Mouse (Mus musculus) MEL (cell line): Measurements from ENCODE around the gene Efhb. TPM values are rescaled to one million over a fixed set of nuclear protein-coding genes. Genes with fewer than 3 reads are reported as not detected.

Experiments used
- DNase-seq: peaks from one replicate; pipeline ENCODE4 v3.0.0; 2011; ENCODE audit warnings: low read depth, low spot score
- H3K27ac ChIP-seq: 2 replicates; pipeline ENCODE4 v1.5.1; 2012; ENCODE audit warnings: low read depth, mild to moderate bottlenecking, control low read depth, low read length, moderate library complexity; ENCODE audit not compliant: control insufficient read depth
- H3K27me3 ChIP-seq, 2 experiments: fragments of 150-350 bp in 1 of 2; sonication (generic) in 1 of 2; 2 replicates each; pipeline ENCODE4 v1.6.1; 2012; ENCODE audit warnings: low read length in 2 of 2, mild to moderate bottlenecking in 2 of 2, improper control_type of control experiment in 1 of 2, moderate library complexity in 1 of 2; ENCODE audit not compliant: insufficient read depth in 2 of 2, control insufficient read depth in 1 of 2
- H3K36me3 ChIP-seq, 2 experiments: 2 replicates each; pipeline ENCODE4 v1.6.1; 2012 to 2014; ENCODE audit warnings: low read length in 2 of 2, improper control_type of control experiment in 1 of 2, inconsistent platforms in 1 of 2, mild to moderate bottlenecking in 1 of 2; ENCODE audit not compliant: insufficient read depth in 2 of 2, control insufficient read depth in 1 of 2
- H3K4me1 ChIP-seq, 2 experiments: fragments of 150-350 bp in 1 of 2; sonication (generic) in 1 of 2; 2 replicates each; pipeline ENCODE4 v1.6.1; 2012; ENCODE audit warnings: low read length in 2 of 2, improper control_type of control experiment in 1 of 2, mild to moderate bottlenecking in 1 of 2; ENCODE audit not compliant: insufficient read depth in 2 of 2, control insufficient read depth in 1 of 2
- H3K4me3 ChIP-seq, 2 experiments: fragments of 150-350 bp in 1 of 2; sonication (generic) in 1 of 2; 2 replicates each; pipeline ENCODE4 v1.5.1; 2012; ENCODE audit warnings: low read depth in 2 of 2, low read length in 2 of 2, mild to moderate bottlenecking in 2 of 2, moderate library complexity in 2 of 2, control low read depth in 1 of 2, improper control_type of control experiment in 1 of 2; ENCODE audit not compliant: control insufficient read depth in 1 of 2, insufficient read depth in 1 of 2
- H3K79me2 ChIP-seq: 2 replicates; pipeline ENCODE4 v1.6.1; 2012; ENCODE audit warnings: mild to moderate bottlenecking, low read length, moderate library complexity; ENCODE audit not compliant: control insufficient read depth, poor library complexity, insufficient read depth
- H3K9ac ChIP-seq: 2 replicates; pipeline ENCODE4 v1.6.1; 2012; ENCODE audit warnings: low read depth, mild to moderate bottlenecking, control low read depth, low read length, moderate library complexity; ENCODE audit not compliant: control insufficient read depth, poor library complexity, severe bottlenecking
- H3K9me3 ChIP-seq: fragments of 150-350 bp; sonication (generic); replicated peaks from 2 replicates; pipeline ENCODE4 v1.6.1; 2012; ENCODE audit warnings: mild to moderate bottlenecking, low read length, improper control_type of control experiment, moderate library complexity; ENCODE audit not compliant: insufficient read depth
- CHD1 ChIP-seq: IDR thresholded peaks from 2 replicates; pipeline ENCODE4 v1.6.1; 2012; ENCODE audit warnings: low read depth, mild to moderate bottlenecking, inconsistent platforms, low read length, improper control_type of control experiment
- CHD2 ChIP-seq: IDR thresholded peaks from 2 replicates; pipeline ENCODE4 v1.6.1; 2011; ENCODE audit warnings: low read length, improper control_type of control experiment
- E2F4 ChIP-seq: IDR thresholded peaks from 2 replicates; pipeline ENCODE4 v1.6.1; 2011; ENCODE audit warnings: low read depth, low read length, improper control_type of control experiment, borderline replicate concordance
- JUND ChIP-seq: IDR thresholded peaks from 2 replicates; pipeline ENCODE4 v1.6.1; 2011; ENCODE audit warnings: low read depth, mild to moderate bottlenecking, improper control_type of control experiment, low read length
- MAFK ChIP-seq: IDR thresholded peaks from 2 replicates; pipeline ENCODE4 v1.6.1; 2011; ENCODE audit warnings: low read depth, mild to moderate bottlenecking, low read length, improper control_type of control experiment, borderline replicate concordance
- MAZ ChIP-seq: IDR thresholded peaks from 2 replicates; pipeline ENCODE4 v1.6.1; 2012; ENCODE audit warnings: low read depth, mild to moderate bottlenecking, inconsistent platforms, low read length, improper control_type of control experiment
- MXI1 ChIP-seq: IDR thresholded peaks from 2 replicates; pipeline ENCODE4 v1.6.1; 2011; ENCODE audit warnings: mild to moderate bottlenecking, low read depth, low read length, improper control_type of control experiment
- POLR2A ChIP-seq, 2 experiments: IDR thresholded peaks; 2 replicates each; pipeline ENCODE4 v1.6.1; 2011 to 2012; ENCODE audit warnings: low read length in 2 of 2, mild to moderate bottlenecking in 2 of 2, control low read depth in 1 of 2, improper control_type of control experiment in 1 of 2, low read depth in 1 of 2, moderate library complexity in 1 of 2; ENCODE audit not compliant: control insufficient read depth in 1 of 2, insufficient read depth in 1 of 2, poor library complexity in 1 of 2
- POLR2AphosphoS2 ChIP-seq: IDR thresholded peaks from 2 replicates; pipeline ENCODE4 v1.6.1; 2011; ENCODE audit warnings: low read length, improper control_type of control experiment
- POLR2AphosphoS5 ChIP-seq: IDR thresholded peaks from 2 replicates; pipeline ENCODE4 v1.6.1; 2012; ENCODE audit warnings: low read depth, borderline replicate concordance, mild to moderate bottlenecking, inconsistent platforms, low read length, moderate library complexity, mixed read lengths
- RCOR1 ChIP-seq: IDR thresholded peaks from 2 replicates; pipeline ENCODE4 v1.6.1; 2012; ENCODE audit warnings: low read depth, mild to moderate bottlenecking, inconsistent platforms, low read length, improper control_type of control experiment
- SMC3 ChIP-seq: IDR thresholded peaks from 2 replicates; pipeline ENCODE4 v1.6.1; 2011; ENCODE audit warnings: low read depth, low read length, improper control_type of control experiment
- TAL1 ChIP-seq: IDR thresholded peaks from 2 replicates; pipeline ENCODE4 v1.6.1; 2012; ENCODE audit warnings: mild to moderate bottlenecking, inconsistent platforms, low read length, moderate library complexity, mixed read lengths
- TBP ChIP-seq: IDR thresholded peaks from 2 replicates; pipeline ENCODE4 v1.8.0; 2011; ENCODE audit warnings: low read depth, low read length, improper control_type of control experiment
- UBTF ChIP-seq: IDR thresholded peaks from 2 replicates; pipeline ENCODE4 v1.6.1; 2012; ENCODE audit warnings: low read depth, mild to moderate bottlenecking, inconsistent platforms, low read length, improper control_type of control experiment, moderate library complexity, borderline replicate concordance; ENCODE audit not compliant: insufficient read depth
- USF1 ChIP-seq: IDR thresholded peaks from 2 replicates; pipeline ENCODE4 v1.6.1; 2014; ENCODE audit warnings: low read depth, mild to moderate bottlenecking, inconsistent platforms, low read length, improper control_type of control experiment, moderate library complexity
- ZKSCAN1 ChIP-seq: IDR thresholded peaks from 2 replicates; pipeline ENCODE4 v1.6.1; 2012; ENCODE audit warnings: low read depth, mild to moderate bottlenecking, inconsistent platforms, low read length, improper control_type of control experiment, moderate library complexity
- ZMIZ1 ChIP-seq: IDR thresholded peaks from 2 replicates; pipeline ENCODE4 v1.6.1; 2012; ENCODE audit warnings: low read depth, mild to moderate bottlenecking, inconsistent platforms, low read length, improper control_type of control experiment, moderate library complexity
- ZNF384 ChIP-seq: IDR thresholded peaks from 2 replicates; pipeline ENCODE4 v1.6.1; 2012; ENCODE audit warnings: low read depth, mild to moderate bottlenecking, inconsistent platforms, low read length, improper control_type of control experiment
- polyA plus RNA-seq, 2 experiments: library from polyadenylated mRNA; stranded (reverse) in 1 of 2; unstranded in 1 of 2; fragments of >175 nt in 1 of 2; fragments of >200 nt in 1 of 2; gene quantifications; 2 replicates each; pipeline versions ENCODE4 v1.2.1 to v1.2.4; 2012; ENCODE audit warnings: low replicate concordance in 2 of 2, low read depth in 1 of 2; ENCODE audit not compliant: insufficient read length in 2 of 2, insufficient read depth in 1 of 2, missing spikeins in 1 of 2
- total RNA-seq: library from RNA; depleted of rRNA; stranded (reverse); fragments of 300-350 nt; gene quantifications from 2 replicates; pipeline ENCODE4 v1.2.3, GENCODE M21; 2012

Gene Efhb
- total and polyA plus RNA-seq, 3 experiments = not detected

GRCm38 (mm10) chr17:53489007-53489378 is 25.9 kb upstream of the Efhb start:
- no peak for DNase-seq
- peaks cover 2 to 33% of the 10 kb centered on the region in 2 experiments; a peak in 3 of 4 replicates for H3K36me3 ChIP-seq
- H3K27me3 ChIP-seq = no peaks in the 10 kb centered on the region
- no peak overlapping the region for H3K9ac ChIP-seq
- no peaks in the 10 kb centered on the region for H3K4me1 ChIP-seq
- TF ChIP-seq MAZ (no peak), MAFK (peak; percentile 54; the same call in 1 of the 2 replicates)
- no peak overlapping the region for H3K4me3 ChIP-seq
- no peaks in the 10 kb centered on the region; the same call in 1 of the 2 replicates for H3K9me3 ChIP-seq
- H3K79me2 ChIP-seq = peaks cover 7% of the 10 kb centered on the region; the same call in 1 of the 2 replicates
- H3K27ac ChIP-seq = no peak overlapping the region

DNA sequence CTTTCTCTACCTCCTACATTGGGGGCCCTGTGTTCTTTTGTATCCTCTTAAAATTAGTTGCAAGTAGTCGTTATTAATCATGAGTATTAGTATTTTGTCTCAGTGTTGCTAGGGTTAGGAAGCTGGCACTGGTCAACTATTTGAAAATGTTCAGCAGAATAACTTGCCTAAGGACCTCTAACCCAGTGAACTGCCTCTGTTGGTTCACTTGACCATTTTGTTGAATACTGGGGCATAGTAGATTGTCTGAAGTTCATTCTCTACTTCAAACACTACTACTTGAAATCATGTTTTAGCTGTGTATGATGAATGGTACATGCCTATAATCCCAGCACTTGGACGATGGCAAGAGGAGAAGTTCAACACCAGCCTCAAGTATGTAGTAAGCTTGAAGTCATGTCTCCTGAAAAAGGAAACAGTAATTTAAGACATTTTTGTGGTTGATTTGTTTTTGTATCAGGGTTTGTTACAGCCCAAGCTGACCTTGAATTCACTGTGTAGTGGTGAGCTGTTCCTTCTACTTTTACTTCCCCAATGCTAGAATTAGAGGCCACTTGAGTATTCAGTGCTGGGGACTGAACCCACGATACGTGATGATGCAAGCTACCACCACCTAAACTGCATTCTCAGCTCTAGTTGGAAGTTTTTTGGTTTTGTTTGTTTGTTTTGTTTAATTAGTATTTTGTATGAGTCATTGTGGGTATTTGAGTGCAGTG is 25.3 kb upstream of the Efhb start:
- no peak overlapping the region for H3K4me3 ChIP-seq
- H3K27ac ChIP-seq = no peak overlapping the region
- peaks cover 2 to 34% of the 10 kb centered on the region in 2 experiments; a peak in 3 of 4 replicates for H3K36me3 ChIP-seq
- peaks cover 7% of the 10 kb centered on the region; the same call in 1 of the 2 replicates for H3K79me2 ChIP-seq
- H3K27me3 ChIP-seq = no peaks in the 10 kb centered on the region
- no peak for TF ChIP-seq SMC3
- no peaks in the 10 kb centered on the region for H3K4me1 ChIP-seq
- peak; percentile 33 for DNase-seq
- H3K9me3 ChIP-seq = no peaks in the 10 kb centered on the region; the same call in 1 of the 2 replicates
- no peak overlapping the region for H3K9ac ChIP-seq

GRCm38 (mm10) chr17:53480433-53480832 is 17.3 kb upstream of the Efhb start:
- Histone ChIP-seq H3K27me3 (no peaks in the 10 kb centered on the region), H3K27ac (no peak overlapping the region), H3K79me2 (peaks cover 33% of the 10 kb centered on the region), H3K4me1 (peaks cover 6 to 12% of the 10 kb centered on the region in 2 experiments; a peak in 3 of 4 replicates)
- TF ChIP-seq JUND (no peak), MXI1 (0 out of 2 replicates have a peak, but pooled peaks have one; percentile 11), POLR2A (IDR thresholded peaks at IDR 0.05; ENCODE audit: control insufficient read depth in 1 of 2, insufficient read depth in 1 of 2, low read depth in 1 of 2, low read length in 2 of 2, poor library complexity in 1 of 2) (no peak)
- TF ChIP-seq, all 39 proteins: peak for 1
- Histone ChIP-seq H3K36me3 (peaks cover 10 to 19% of the 10 kb centered on the region in 2 experiments), H3K9me3 (no peaks in the 10 kb centered on the region), H3K9ac (peak overlapping the region; percentile 96), H3K4me3 (peak overlapping the region; percentile 92 to 99)
- peak; percentile 16 for DNase-seq

DNA sequence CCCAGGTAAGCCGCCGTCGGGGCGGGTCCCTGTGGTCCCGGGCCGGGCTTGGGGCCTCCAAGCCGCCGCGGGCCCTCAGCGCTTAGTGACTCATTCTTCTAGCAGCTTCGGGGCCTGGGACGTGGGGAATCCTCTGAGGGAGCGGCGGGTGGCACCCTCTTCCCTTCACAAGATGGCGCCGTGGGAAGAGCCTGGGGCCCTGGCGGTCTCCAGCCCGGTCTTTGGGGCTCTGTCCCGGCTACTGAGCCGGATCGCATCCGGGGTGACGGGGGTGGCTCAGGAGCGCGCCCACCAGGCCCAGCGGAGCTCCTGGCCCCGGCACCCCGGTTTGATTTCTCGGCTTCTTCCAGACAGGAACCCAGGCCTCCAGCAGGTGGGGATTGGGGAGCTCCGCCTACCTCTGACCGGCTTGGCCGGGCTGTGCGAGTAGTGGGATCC is 16.5 kb upstream of the Efhb start:
- no peaks in the 10 kb centered on the region for H3K9me3 ChIP-seq
- peak; percentile 72 for DNase-seq
- peaks cover 6 to 12% of the 10 kb centered on the region in 2 experiments; a peak in 3 of 4 replicates for H3K4me1 ChIP-seq
- H3K27me3 ChIP-seq = no peaks in the 10 kb centered on the region
- H3K27ac ChIP-seq = peak overlapping the region; percentile 89
- peak overlapping the region; percentile 96 for H3K9ac ChIP-seq
- peak overlapping the region; percentile 92 to 99 for H3K4me3 ChIP-seq
- H3K79me2 ChIP-seq = peaks cover 33% of the 10 kb centered on the region
- TF ChIP-seq MAZ (no peak), POLR2AphosphoS2 (no peak), TBP (no peak), E2F4 (no peak), POLR2AphosphoS5 (no peak), ZKSCAN1 (no peak), RCOR1 (no peak), ZNF384 (no peak), USF1 (no peak), UBTF (no peak), TAL1 (no peak), ZMIZ1 (no peak), CHD2 (no peak), CHD1 (no peak)
- H3K36me3 ChIP-seq = peaks cover 6 to 19% of the 10 kb centered on the region in 2 experiments
